Mouse (Mus musculus): ENCODE measurements at regions not wholly inside any gene's neighbourhood (a gene's known extent, or its start where the extent isn't known, plus 50 kb on each side); places are given as distances from the start of the nearest gene placed in this dataset.

DNA sequence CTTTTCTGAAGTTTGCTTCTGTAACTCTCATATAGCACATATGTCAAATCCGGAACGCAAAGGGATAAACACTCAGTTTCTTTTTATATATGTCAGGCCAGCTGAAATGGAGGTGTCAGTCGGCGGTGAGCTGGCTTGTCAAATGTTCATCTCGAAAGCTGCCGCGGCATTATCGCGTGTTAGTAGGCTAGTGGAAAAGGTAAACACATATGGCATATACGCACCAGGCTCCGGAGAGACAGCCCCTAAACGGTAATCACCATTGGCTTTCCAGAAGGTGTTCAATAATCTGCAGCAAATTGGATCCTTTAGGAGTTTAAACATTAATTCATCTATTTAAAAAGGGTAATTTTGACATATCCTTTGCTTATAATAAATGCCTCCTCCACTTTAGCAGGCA, 421.8 kb upstream of the Zeb2 start:
- H3K4me1 ChIP-seq (ENCODE audit: insufficient read depth) = no peaks in the 10 kb centered on the region
- H3K27ac ChIP-seq (ENCODE audit: low read depth) = no peak overlapping the region
- H3K27me3 ChIP-seq (ENCODE audit: insufficient read depth, low read length) = no peaks in the 10 kb centered on the region
- TF ChIP-seq CTCF (IDR thresholded peaks at IDR 0.05; ENCODE audit: low read depth) = no peak
- TF ChIP-seq EP300 (IDR thresholded peaks at IDR 0.05; ENCODE audit: low read depth) = no peak
- H3K4me2 ChIP-seq (ENCODE audit: low read depth, low read length) = no peak overlapping the region
- WGBS (ENCODE audit: insufficient replicate concordance) = 89% methylated on average over 12 of the region's 12 CpGs
- DNase-seq (no peak), ATAC-seq (no peak)
- H3K9ac ChIP-seq (replicated peaks) = no peak overlapping the region
- H3K36me3 ChIP-seq (replicated peaks; ENCODE audit: insufficient read depth, low read length) = no peaks in the 10 kb centered on the region
- H3K4me3 ChIP-seq (ENCODE audit: low read depth, low read length) = no peak overlapping the region
- H3K9me3 ChIP-seq (ENCODE audit: low read length) = no peaks in the 10 kb centered on the region

DNA sequence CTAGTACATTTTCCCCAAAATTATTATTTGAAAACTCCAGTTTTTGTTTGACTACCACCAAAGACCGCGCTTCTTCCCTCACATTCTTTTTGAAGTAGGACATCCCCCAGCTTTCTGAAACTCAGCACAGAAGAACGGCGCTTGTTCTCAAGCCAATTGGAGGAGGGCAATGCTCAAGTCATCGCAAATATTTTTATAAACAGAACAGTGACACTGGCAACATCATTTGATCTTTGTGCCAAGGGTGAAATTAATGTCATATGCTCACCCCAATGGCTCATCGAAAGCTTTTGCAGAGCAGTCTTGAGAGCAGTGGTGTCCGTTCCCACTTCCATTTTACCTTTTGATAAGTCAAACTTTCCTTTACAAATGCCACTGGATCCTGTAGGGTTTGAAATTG, 420.5 kb upstream of the Zeb2 start:
- Histone ChIP-seq H3K4me1 (ENCODE audit: insufficient read depth) (no peaks in the 10 kb centered on the region), H3K9me3 (ENCODE audit: low read length) (no peaks in the 10 kb centered on the region), H3K9ac (replicated peaks) (no peak overlapping the region), H3K27ac (ENCODE audit: low read depth) (no peak overlapping the region), H3K27me3 (ENCODE audit: insufficient read depth, low read length) (no peaks in the 10 kb centered on the region), H3K4me2 (ENCODE audit: low read depth, low read length) (no peak overlapping the region), H3K4me3 (ENCODE audit: low read depth, low read length) (no peak overlapping the region), H3K36me3 (replicated peaks; ENCODE audit: insufficient read depth, low read length) (no peaks in the 10 kb centered on the region)
- WGBS (ENCODE audit: insufficient replicate concordance) = 84% methylated on average over 7 of the region's 7 CpGs
- ATAC-seq = no peak
- TF ChIP-seq CTCF (IDR thresholded peaks at IDR 0.05; ENCODE audit: low read depth) (no peak), EP300 (IDR thresholded peaks at IDR 0.05; ENCODE audit: low read depth) (no peak)
- DNase-seq = no peak

DNA sequence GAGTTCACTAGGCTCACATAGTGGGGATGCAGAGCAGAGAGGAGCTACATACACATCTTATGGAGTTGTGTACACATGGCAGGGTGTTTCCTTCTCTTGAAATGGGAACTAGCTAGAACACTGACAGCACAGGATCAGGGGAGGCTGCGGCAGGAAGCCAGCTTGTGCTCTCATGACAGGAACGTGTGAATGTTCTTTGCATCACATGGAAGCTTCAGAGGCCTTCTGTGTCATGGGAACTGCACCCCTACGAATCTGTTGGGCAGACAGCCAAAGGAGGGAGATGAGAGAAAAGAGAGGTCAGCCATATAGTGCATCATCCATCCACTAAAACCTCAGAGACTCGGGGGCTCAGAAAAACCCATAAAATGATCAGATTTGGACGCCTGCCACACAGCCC, 417.6 kb upstream of the Zeb2 start:
- ATAC-seq = no peak
- Histone ChIP-seq H3K27me3 (ENCODE audit: insufficient read depth, low read length) (no peaks in the 10 kb centered on the region), H3K4me2 (ENCODE audit: low read depth, low read length) (no peak overlapping the region), H3K4me1 (ENCODE audit: insufficient read depth) (no peaks in the 10 kb centered on the region), H3K9ac (replicated peaks) (no peak overlapping the region), H3K4me3 (ENCODE audit: low read depth, low read length) (no peak overlapping the region), H3K36me3 (replicated peaks; ENCODE audit: insufficient read depth, low read length) (no peaks in the 10 kb centered on the region), H3K27ac (ENCODE audit: low read depth) (no peak overlapping the region), H3K9me3 (ENCODE audit: low read length) (no peaks in the 10 kb centered on the region)
- no peak for DNase-seq
- 56% methylated on average over 5 of the region's 5 CpGs for WGBS (ENCODE audit: insufficient replicate concordance)
- TF ChIP-seq EP300 (IDR thresholded peaks at IDR 0.05; ENCODE audit: low read depth) (no peak), CTCF (IDR thresholded peaks at IDR 0.05; ENCODE audit: low read depth) (no peak)

DNA sequence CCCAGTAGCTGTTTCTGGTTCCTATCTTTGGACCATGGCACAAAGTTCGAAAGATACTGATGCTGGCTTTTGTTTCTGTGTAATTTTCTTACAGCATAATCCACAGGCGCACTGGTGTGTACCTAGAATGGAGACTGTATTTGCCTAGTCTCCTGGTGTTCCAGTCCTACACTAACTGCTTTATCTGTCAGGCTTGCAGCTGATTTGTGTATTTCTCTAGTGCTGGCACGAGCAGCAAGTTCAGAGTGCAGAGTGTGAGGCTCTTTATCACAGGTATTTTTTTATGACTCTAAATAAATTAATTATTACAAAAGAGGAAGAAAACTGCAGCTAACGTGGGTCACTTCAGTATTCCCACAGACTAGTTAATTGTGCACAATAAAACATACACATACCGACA, 405.1 kb upstream of the Zeb2 start:
- ATAC-seq = no peak
- Histone ChIP-seq H3K9me3 (ENCODE audit: low read length) (no peaks in the 10 kb centered on the region), H3K4me3 (ENCODE audit: low read depth, low read length) (no peak overlapping the region), H3K27me3 (ENCODE audit: insufficient read depth, low read length) (no peaks in the 10 kb centered on the region), H3K27ac (ENCODE audit: low read depth) (no peak overlapping the region), H3K4me1 (ENCODE audit: insufficient read depth) (no peaks in the 10 kb centered on the region), H3K36me3 (replicated peaks; ENCODE audit: insufficient read depth, low read length) (no peaks in the 10 kb centered on the region), H3K4me2 (ENCODE audit: low read depth, low read length) (no peak overlapping the region), H3K9ac (replicated peaks) (no peak overlapping the region)
- TF ChIP-seq CTCF (IDR thresholded peaks at IDR 0.05; ENCODE audit: low read depth) = no peak
- TF ChIP-seq EP300 (IDR thresholded peaks at IDR 0.05; ENCODE audit: low read depth) = no peak
- no peak for DNase-seq
- 70% methylated on average over 5 of the region's 5 CpGs for WGBS (ENCODE audit: insufficient replicate concordance)

DNA sequence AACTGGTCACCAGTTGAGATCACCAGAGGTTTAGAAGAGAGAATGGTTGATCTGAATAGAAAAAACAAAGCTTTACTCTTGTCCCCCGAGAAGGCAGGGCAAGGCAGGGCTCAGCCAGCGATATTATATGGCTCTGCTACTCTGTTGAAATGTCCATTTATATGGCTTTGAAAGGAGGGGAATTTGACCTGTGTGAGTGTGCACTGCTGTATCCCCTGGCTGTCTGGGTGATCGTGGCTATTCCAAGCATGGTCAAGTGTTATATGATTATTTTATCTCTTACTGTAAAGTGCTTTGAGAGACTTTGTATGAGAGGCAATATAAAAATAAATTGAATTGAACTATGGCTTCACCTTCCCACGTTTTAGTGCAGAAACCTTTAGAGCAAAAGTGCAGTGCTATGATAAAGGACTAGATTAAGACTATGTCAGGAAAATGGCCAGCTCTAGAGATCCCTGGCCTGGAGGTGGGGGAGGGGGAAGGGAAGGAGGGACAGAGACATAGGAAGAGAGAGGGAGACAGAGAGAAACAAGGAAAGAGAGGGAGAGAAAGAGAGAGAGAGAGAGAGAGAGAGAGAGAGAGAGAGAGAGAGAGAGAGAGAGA, 402.5 kb upstream of the Zeb2 start:
- 52% methylated on average over 4 of the region's 4 CpGs for whole genome bisulfite sequencing (ENCODE audit: insufficient replicate concordance)
- H3K4me1 ChIP-seq (ENCODE audit: insufficient read depth) = no peaks in the 10 kb centered on the region
- H3K4me2 ChIP-seq (ENCODE audit: low read depth, low read length) = no peak overlapping the region
- DNase-seq (no peak), ATAC-seq (no peak)
- H3K27me3 ChIP-seq (ENCODE audit: insufficient read depth, low read length) = no peaks in the 10 kb centered on the region
- H3K36me3 ChIP-seq (replicated peaks; ENCODE audit: insufficient read depth, low read length) = no peaks in the 10 kb centered on the region
- no peak overlapping the region for H3K9ac ChIP-seq (replicated peaks)
- TF ChIP-seq CTCF (IDR thresholded peaks at IDR 0.05; ENCODE audit: low read depth) (no peak), EP300 (IDR thresholded peaks at IDR 0.05; ENCODE audit: low read depth) (no peak)
- H3K9me3 ChIP-seq (ENCODE audit: low read length) = no peaks in the 10 kb centered on the region
- H3K4me3 ChIP-seq (ENCODE audit: low read depth, low read length) = no peak overlapping the region
- H3K27ac ChIP-seq (ENCODE audit: low read depth) = no peak overlapping the region

DNA sequence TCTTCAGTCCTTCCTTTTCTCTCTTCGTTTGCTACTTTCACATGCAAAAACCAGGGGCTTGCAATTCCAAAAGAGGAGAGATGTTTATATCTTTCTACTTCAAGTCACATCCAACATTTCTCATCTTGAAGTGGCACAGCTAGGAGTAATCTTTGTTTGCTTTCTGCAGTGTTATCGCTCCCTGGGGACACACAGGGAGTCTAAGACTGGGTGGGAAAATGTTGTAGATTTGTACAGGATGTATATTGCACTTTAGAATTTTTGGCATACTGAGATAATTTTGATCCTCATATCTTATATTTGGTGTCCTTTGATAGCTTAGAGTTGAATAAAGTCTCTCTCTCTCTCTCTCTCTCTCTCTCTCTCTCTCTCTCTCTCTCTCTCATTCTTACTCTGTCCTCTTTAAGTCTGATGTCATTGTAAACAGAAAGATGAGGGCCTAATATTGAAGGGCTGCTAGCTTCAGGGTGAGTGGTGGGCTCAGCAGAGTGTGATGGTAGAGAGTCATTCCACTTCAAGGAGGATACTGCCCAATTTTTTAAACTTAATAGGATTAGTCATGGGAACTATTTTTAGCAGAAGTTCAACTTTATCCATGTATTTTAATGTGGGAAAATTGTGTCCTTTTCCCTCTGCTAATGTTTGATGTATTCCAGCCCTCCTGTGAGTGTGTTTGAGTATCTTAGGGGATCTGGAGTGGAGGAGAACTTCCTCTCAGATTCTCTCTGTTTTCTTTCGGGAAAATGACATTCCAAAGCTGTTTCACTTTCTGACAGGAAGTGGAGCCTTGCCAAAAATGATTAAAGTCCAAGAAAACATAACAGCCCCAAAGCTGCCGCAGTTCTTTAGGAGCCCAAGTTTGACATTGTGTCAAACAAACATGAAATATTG, 397.3 kb upstream of the Zeb2 start:
- Histone ChIP-seq H3K27ac (ENCODE audit: low read depth) (no peak overlapping the region), H3K27me3 (ENCODE audit: insufficient read depth, low read length) (no peaks in the 10 kb centered on the region), H3K4me3 (ENCODE audit: low read depth, low read length) (no peak overlapping the region), H3K4me1 (ENCODE audit: insufficient read depth) (no peaks in the 10 kb centered on the region), H3K9me3 (ENCODE audit: low read length) (no peaks in the 10 kb centered on the region), H3K36me3 (replicated peaks; ENCODE audit: insufficient read depth, low read length) (no peaks in the 10 kb centered on the region), H3K4me2 (ENCODE audit: low read depth, low read length) (peak overlapping the region; percentile 30; the same call in 1 of the 2 replicates), H3K9ac (replicated peaks) (no peak overlapping the region)
- DNase-seq (no peak), ATAC-seq (no peak)
- 56% methylated on average over 4 of the region's 4 CpGs for WGBS (ENCODE audit: insufficient replicate concordance)
- no peak for TF ChIP-seq CTCF (IDR thresholded peaks at IDR 0.05; ENCODE audit: low read depth)
- TF ChIP-seq EP300 (IDR thresholded peaks at IDR 0.05; ENCODE audit: low read depth) = peak; percentile 40; the same call in 1 of the 2 replicates
